Mouse (Mus musculus): ENCODE data around the gene Mob4.

- TF ChIP-seq CTCF (IDR thresholded peaks at IDR 0.05; ENCODE audit: insufficient read depth, low read depth, low read length) (no peak), POLR2A (IDR thresholded peaks at IDR 0.05; ENCODE audit: insufficient read depth, low read depth, low read length) (peak; percentile 96)
Observed at GRCm38 (mm10) chr1:55130943-55131401, at the start of gene Mob4.

Data from olfactory bulb, adult 2 months (tissue).